Mouse (Mus musculus): ENCODE data around the gene Arhgap10. TPM values are rescaled to one million over a fixed set of nuclear protein-coding genes. Genes with fewer than 3 reads are reported as not detected.

Gene Arhgap10
- polyA plus RNA-seq (2014; fragmentation: Nextera tagmentation; extraction: Ambion mirVana), result 34.6 and 38.2 TPM in 2 replicates

GRCm38 (mm10) chr8:77517301-77518200 is at the start of gene Arhgap10:
TSS of gene Arhgap10 (minus strand) at chr8:77517953.
- Histone ChIP-seq H3K4me1 (ENCODE audit: control insufficient read depth, insufficient read depth, low read length) (peaks cover 24% of the 10 kb centered on the region; the same call in 1 of the 2 replicates), H3K4me3 (ENCODE audit: low read depth, low read length) (peak within 1 kb of the TSS; percentile 65), H3K27me3 (ENCODE audit: control insufficient read depth, insufficient read depth, low read length) (no peaks in the 10 kb centered on the region), H3K4me2 (replicated peaks; ENCODE audit: low read depth, low read length) (peak within 1 kb of the TSS; percentile 76), H3K9me3 (ENCODE audit: control insufficient read depth, low read depth, low read length) (no peaks in the 10 kb centered on the region), H3K27ac (ENCODE audit: low read length) (peak within 1 kb of the TSS; percentile 77), H3K36me3 (ENCODE audit: control insufficient read depth, insufficient read depth, low read length) (no peaks in the 10 kb centered on the region), H3K9ac (replicated peaks; ENCODE audit: low read depth, low read length) (peak within 1 kb of the TSS; percentile 80)
- ATAC-seq (ENCODE audit: insufficient number of reproducible peaks, insufficient read depth, low FRiP score, low read depth), result peak; percentile 94
- WGBS, result under 1% methylated on average over 68 of the region's 95 CpGs

- 78% methylated on average over 3 of the region's 3 CpGs for WGBS
- ATAC-seq (ENCODE audit: insufficient number of reproducible peaks, insufficient read depth, low FRiP score, low read depth), result no peak
- Histone ChIP-seq H3K36me3 (ENCODE audit: control insufficient read depth, insufficient read depth, low read length) (peaks cover 54% of the 10 kb centered on the region), H3K4me3 (ENCODE audit: low read depth, low read length) (no peak overlapping the region), H3K9ac (replicated peaks; ENCODE audit: low read depth, low read length) (no peak overlapping the region), H3K4me1 (ENCODE audit: control insufficient read depth, insufficient read depth, low read length) (no peaks in the 10 kb centered on the region), H3K27me3 (ENCODE audit: control insufficient read depth, insufficient read depth, low read length) (no peaks in the 10 kb centered on the region), H3K4me2 (replicated peaks; ENCODE audit: low read depth, low read length) (no peak overlapping the region), H3K9me3 (ENCODE audit: control insufficient read depth, low read depth, low read length) (no peaks in the 10 kb centered on the region), H3K27ac (ENCODE audit: low read length) (no peak overlapping the region)
Measured at GRCm38 (mm10) chr8:77561441-77561840, 43.7 kb upstream of the Arhgap10 start.

DNA sequence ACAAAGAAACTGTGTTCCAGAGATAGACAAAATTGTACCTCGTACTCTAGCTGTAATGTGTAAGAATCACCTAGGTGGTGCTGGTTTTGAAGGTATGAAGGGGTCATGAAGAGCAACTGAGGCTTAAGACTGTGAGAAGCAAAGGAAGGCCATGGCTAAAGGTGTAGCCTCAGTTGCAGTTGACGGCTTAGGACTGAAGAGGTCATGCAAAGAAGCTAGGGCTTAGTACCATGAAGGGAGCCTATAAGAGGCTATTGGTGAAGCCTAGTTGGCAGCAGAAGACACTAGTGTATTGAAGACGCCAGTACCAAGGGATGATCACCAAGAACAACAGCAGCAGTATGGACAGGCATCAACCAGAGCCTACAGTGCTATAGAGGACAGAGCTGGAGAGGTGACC is 34.7 kb upstream of the Arhgap10 start:
- Histone ChIP-seq H3K4me2 (replicated peaks; ENCODE audit: low read depth, low read length) (no peak overlapping the region), H3K27me3 (ENCODE audit: control insufficient read depth, insufficient read depth, low read length) (no peaks in the 10 kb centered on the region), H3K9me3 (ENCODE audit: control insufficient read depth, low read depth, low read length) (0 out of 2 replicates have a peak, but pooled peaks cover 3% of the 10 kb centered on the region), H3K9ac (replicated peaks; ENCODE audit: low read depth, low read length) (no peak overlapping the region), H3K4me1 (ENCODE audit: control insufficient read depth, insufficient read depth, low read length) (no peaks in the 10 kb centered on the region), H3K27ac (ENCODE audit: low read length) (no peak overlapping the region), H3K36me3 (ENCODE audit: control insufficient read depth, insufficient read depth, low read length) (peaks cover 42% of the 10 kb centered on the region), H3K4me3 (ENCODE audit: low read depth, low read length) (no peak overlapping the region)
- no peak for ATAC-seq (ENCODE audit: insufficient number of reproducible peaks, insufficient read depth, low FRiP score, low read depth)
- WGBS, result 98% methylated on average over 3 of the region's 3 CpGs

DNA sequence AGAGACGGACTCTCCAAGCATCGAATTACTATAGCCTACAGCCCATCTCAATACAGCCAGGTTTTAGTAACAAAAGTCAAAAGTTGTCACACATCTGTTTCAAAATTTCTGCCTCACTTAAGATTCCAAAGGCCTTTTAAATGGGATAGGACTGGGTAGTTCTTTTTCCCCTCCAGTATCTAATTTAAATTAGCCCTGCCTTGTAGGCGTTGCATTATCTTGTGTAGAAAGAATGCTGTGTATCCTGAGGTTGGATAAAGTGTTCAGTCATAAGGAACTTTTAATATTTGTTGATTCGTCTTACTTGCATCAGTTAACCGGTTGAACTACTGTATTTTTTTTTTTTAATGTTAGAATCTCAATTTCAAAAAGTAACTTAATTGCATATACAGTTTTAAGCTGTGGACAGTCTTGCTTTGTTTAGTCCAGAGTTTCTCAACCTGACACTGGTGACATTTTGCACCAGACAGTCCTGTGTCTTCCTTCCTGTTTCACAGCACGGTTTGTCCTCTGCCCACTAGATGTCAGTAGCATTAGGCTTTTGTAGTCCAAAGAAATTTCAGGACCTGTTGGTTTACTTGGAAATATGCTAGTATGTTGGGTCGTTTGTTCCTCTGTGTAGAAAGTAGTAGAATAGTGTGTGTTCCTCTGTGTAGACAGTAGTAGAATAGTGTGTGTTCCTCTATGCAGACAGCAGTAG is 32.3 kb upstream of the Arhgap10 start:
- H3K4me2 ChIP-seq (replicated peaks; ENCODE audit: low read depth, low read length), result peak overlapping the region; percentile 75
- ATAC-seq (ENCODE audit: insufficient number of reproducible peaks, insufficient read depth, low FRiP score, low read depth), result no peak
- H3K4me1 ChIP-seq (ENCODE audit: control insufficient read depth, insufficient read depth, low read length), result no peaks in the 10 kb centered on the region
- H3K27me3 ChIP-seq (ENCODE audit: control insufficient read depth, insufficient read depth, low read length), result no peaks in the 10 kb centered on the region
- WGBS, result 17% methylated on average over 7 of the region's 7 CpGs
- 0 out of 2 replicates have a peak, but pooled peaks cover 3% of the 10 kb centered on the region for H3K9me3 ChIP-seq (ENCODE audit: control insufficient read depth, low read depth, low read length)
- peak overlapping the region; percentile 91 for H3K9ac ChIP-seq (replicated peaks; ENCODE audit: low read depth, low read length)
- H3K27ac ChIP-seq (ENCODE audit: low read length), result no peak overlapping the region
- peaks cover 20% of the 10 kb centered on the region for H3K36me3 ChIP-seq (ENCODE audit: control insufficient read depth, insufficient read depth, low read length)
- peak overlapping the region; percentile 78 for H3K4me3 ChIP-seq (ENCODE audit: low read depth, low read length)

- H3K9me3 ChIP-seq (ENCODE audit: control insufficient read depth, low read depth, low read length), result 0 out of 2 replicates have a peak, but pooled peaks cover 3% of the 10 kb centered on the region
- peak within 1 kb of the TSS; percentile 86 for H3K27ac ChIP-seq (ENCODE audit: low read length)
- WGBS, result 4% methylated on average over 40 of the region's 42 CpGs
- no peaks in the 10 kb centered on the region for H3K4me1 ChIP-seq (ENCODE audit: control insufficient read depth, insufficient read depth, low read length)
- H3K36me3 ChIP-seq (ENCODE audit: control insufficient read depth, insufficient read depth, low read length), result peaks cover 19% of the 10 kb centered on the region
- no peaks in the 10 kb centered on the region for H3K27me3 ChIP-seq (ENCODE audit: control insufficient read depth, insufficient read depth, low read length)
- H3K4me3 ChIP-seq (ENCODE audit: low read depth, low read length), result peak within 1 kb of the TSS; percentile 78
- ATAC-seq (ENCODE audit: insufficient number of reproducible peaks, insufficient read depth, low FRiP score, low read depth), result peak; percentile 97
- H3K4me2 ChIP-seq (replicated peaks; ENCODE audit: low read depth, low read length), result peak within 1 kb of the TSS; percentile 75
- peak within 1 kb of the TSS; percentile 91 for H3K9ac ChIP-seq (replicated peaks; ENCODE audit: low read depth, low read length)
Measured at GRCm38 (mm10) chr8:77549121-77549706, 31.5 kb upstream of the Arhgap10 start, which contains the start of gene Prmt9. TSS of gene Prmt9 (plus strand) at chr8:77549397.

- Histone ChIP-seq H3K9me3 (ENCODE audit: control insufficient read depth, low read depth, low read length) (no peaks in the 10 kb centered on the region), H3K4me3 (ENCODE audit: low read depth, low read length) (no peak overlapping the region), H3K4me2 (replicated peaks; ENCODE audit: low read depth, low read length) (no peak overlapping the region), H3K27ac (ENCODE audit: low read length) (no peak overlapping the region), H3K27me3 (ENCODE audit: control insufficient read depth, insufficient read depth, low read length) (no peaks in the 10 kb centered on the region), H3K9ac (replicated peaks; ENCODE audit: low read depth, low read length) (no peak overlapping the region), H3K4me1 (ENCODE audit: control insufficient read depth, insufficient read depth, low read length) (no peaks in the 10 kb centered on the region), H3K36me3 (ENCODE audit: control insufficient read depth, insufficient read depth, low read length) (no peaks in the 10 kb centered on the region)
- WGBS, result 89% methylated on average over 4 of the region's 4 CpGs
- ATAC-seq (ENCODE audit: insufficient number of reproducible peaks, insufficient read depth, low FRiP score, low read depth), result no peak
Measured at GRCm38 (mm10) chr8:77545616-77546015, 27.9 kb upstream of the Arhgap10 start.

DNA sequence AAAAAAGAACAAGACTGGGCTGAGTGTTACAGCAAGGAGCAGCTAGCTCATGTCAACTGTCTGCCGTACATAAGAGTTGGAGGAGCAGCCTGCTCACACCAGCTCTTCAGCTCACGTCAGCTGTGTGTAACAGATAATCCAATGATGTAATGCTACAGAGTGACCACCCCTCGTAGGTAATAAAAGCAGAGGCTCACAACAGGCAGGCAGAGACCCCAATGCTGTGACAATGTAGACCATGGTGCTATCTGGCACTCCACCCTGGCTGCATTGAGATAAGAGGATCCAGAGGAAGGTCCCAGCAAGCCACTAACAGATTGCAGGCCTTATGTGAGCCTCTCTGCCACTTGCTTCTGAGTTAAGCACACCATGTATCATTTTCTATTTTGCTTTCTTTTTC is 26.7 kb upstream of the Arhgap10 start:
- no peaks in the 10 kb centered on the region for H3K9me3 ChIP-seq (ENCODE audit: control insufficient read depth, low read depth, low read length)
- no peak for ATAC-seq (ENCODE audit: insufficient number of reproducible peaks, insufficient read depth, low FRiP score, low read depth)
- no peaks in the 10 kb centered on the region for H3K4me1 ChIP-seq (ENCODE audit: control insufficient read depth, insufficient read depth, low read length)
- no peak overlapping the region for H3K4me2 ChIP-seq (replicated peaks; ENCODE audit: low read depth, low read length)
- no peak overlapping the region for H3K27ac ChIP-seq (ENCODE audit: low read length)
- H3K36me3 ChIP-seq (ENCODE audit: control insufficient read depth, insufficient read depth, low read length), result no peaks in the 10 kb centered on the region
- no peak overlapping the region for H3K4me3 ChIP-seq (ENCODE audit: low read depth, low read length)
- H3K27me3 ChIP-seq (ENCODE audit: control insufficient read depth, insufficient read depth, low read length), result no peaks in the 10 kb centered on the region
- H3K9ac ChIP-seq (replicated peaks; ENCODE audit: low read depth, low read length), result no peak overlapping the region
- 65% methylated on average over 3 of the region's 3 CpGs for WGBS

DNA sequence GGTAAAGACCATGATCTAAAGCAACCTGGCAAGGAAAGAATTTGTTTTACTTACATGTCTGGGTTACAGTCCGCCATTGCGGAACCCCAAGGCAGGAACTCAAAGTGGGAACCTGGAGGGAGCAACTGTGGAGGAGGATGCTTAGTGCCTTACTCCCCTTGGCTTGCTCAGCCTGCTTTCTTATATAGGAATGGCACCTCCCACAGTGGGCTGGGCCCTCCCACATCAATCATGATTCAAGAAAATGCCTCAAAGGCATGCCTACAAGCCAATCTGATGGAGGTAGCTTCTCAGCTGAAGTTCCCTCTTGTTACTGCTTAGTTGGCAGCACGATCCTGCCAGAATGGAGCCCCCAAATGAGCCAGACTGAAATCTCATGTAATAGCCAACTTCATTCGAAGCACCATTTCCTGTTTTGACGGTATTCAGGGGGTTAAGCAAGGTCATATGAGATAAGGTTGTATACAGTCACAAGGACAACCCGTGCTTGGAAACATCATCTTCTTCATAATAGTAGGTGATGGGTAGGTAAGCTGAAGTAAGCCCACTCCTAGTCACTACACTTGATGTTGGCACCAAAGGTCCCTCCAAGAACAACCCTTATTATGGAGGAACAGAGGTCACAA is 25.5 kb upstream of the Arhgap10 start:
- H3K27ac ChIP-seq (ENCODE audit: low read length), result no peak overlapping the region
- ATAC-seq (ENCODE audit: insufficient number of reproducible peaks, insufficient read depth, low FRiP score, low read depth), result no peak
- H3K36me3 ChIP-seq (ENCODE audit: control insufficient read depth, insufficient read depth, low read length), result no peaks in the 10 kb centered on the region
- no peak overlapping the region for H3K4me3 ChIP-seq (ENCODE audit: low read depth, low read length)
- no peaks in the 10 kb centered on the region for H3K4me1 ChIP-seq (ENCODE audit: control insufficient read depth, insufficient read depth, low read length)
- no peaks in the 10 kb centered on the region for H3K9me3 ChIP-seq (ENCODE audit: control insufficient read depth, low read depth, low read length)
- WGBS, result 78% methylated on average over 6 of the region's 6 CpGs
- H3K27me3 ChIP-seq (ENCODE audit: control insufficient read depth, insufficient read depth, low read length), result no peaks in the 10 kb centered on the region
- H3K4me2 ChIP-seq (replicated peaks; ENCODE audit: low read depth, low read length), result no peak overlapping the region
- no peak overlapping the region for H3K9ac ChIP-seq (replicated peaks; ENCODE audit: low read depth, low read length)
